In the genomic region with DNA sequence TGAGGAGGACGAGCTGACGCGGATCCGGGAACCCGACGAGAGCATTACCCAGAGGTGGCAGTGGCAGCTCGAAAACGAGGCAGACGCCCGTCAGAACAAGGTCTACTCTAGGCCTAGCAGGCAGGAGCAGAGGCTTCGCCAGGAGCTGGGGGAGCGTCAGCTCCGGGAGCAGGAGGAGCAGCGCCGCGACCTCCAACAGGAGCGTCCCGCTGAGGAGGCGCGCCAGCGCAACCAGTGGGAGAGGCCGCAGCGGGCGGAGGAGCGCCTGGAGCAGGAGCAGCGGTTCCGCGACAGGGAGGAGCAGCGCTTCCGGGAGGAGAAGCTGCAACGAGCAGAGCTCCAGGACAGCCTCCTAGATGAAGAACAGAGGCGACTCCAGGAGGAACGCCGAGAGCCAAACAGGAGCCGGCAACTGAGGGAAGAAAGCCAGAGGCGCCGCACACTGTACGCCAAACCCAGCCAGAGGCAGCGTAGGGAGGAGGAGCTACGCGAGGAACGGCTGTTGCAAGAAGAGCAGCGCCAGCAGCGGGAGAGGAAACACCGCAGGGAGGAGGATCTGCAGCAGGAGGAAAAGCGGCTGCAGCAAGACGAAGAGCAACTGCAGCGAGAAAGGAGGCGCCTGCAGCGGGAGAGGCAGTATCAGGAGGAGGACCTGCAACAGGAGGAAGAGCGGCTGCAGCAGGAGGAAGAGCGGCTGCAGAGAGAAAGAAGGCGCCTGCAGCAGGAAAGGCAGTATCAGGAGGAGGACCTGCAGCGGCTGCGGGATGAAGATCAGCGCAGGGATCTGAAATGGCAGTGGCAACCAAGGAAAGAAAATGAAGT, we compare ENCODE assay signal across 8 mouse cellular contexts. TPM values are rescaled to one million over a fixed set of nuclear protein-coding genes. Genes with fewer than 3 reads are reported as not detected.
DNase-seq lines count a peak whose midpoint lies in the region; ATAC-seq and TF ChIP-seq lines count a peak whose summit lies in the region.

No protein-coding gene starts in this region.

- H3K9me3 ChIP-seq in forebrain, embryonic 10.5 days: no peaks in the 10 kb centered on the region
- H3K9me3 ChIP-seq in heart, embryonic 13.5 days: no peaks in the 10 kb centered on the region
- no peaks in the 10 kb centered on the region for H3K9me3 ChIP-seq in kidney, embryonic 16.5 days (ENCODE audit: low read length)
- H3K9me3 ChIP-seq in midbrain, postnatal 0 days (ENCODE audit: low read length): no peaks in the 10 kb centered on the region
- H3K9me3 ChIP-seq in stomach, postnatal 0 days (ENCODE audit: control insufficient read depth, low read length): no peaks in the 10 kb centered on the region

- TF ChIP-seq POLR2A in liver, adult 2 months (IDR thresholded peaks at IDR 0.05; ENCODE audit: extremely low read depth, insufficient read depth, low read length): no peak

- DNase-seq in layer of hippocampus, adult 11-12 months (ENCODE audit: low spot score): peak; percentile 62
- no peak for DNase-seq in layer of hippocampus, adult 9-10 months (ENCODE audit: low spot score)
- peak; percentile 75 for DNase-seq in forebrain, embryonic 10.5 days (ENCODE audit: extremely low spot score, low spot score)
- peak; percentile 75 for DNase-seq in liver, adult 2 months (ENCODE audit: extremely low read depth, low read depth, low spot score)
- DNase-seq in midbrain, postnatal 0 days (ENCODE audit: low spot score): peak; percentile 82
- peak; percentile 68 for DNase-seq in stomach, postnatal 0 days (ENCODE audit: low spot score)

- peaks cover 33% of the 10 kb centered on the region for H3K4me1 ChIP-seq in forebrain, embryonic 10.5 days
- H3K4me1 ChIP-seq in heart, embryonic 13.5 days: peaks cover 25% of the 10 kb centered on the region
- peaks cover 29% of the 10 kb centered on the region for H3K4me1 ChIP-seq in kidney, embryonic 16.5 days (ENCODE audit: insufficient read depth, low read length)
- H3K4me1 ChIP-seq in liver, adult 2 months (ENCODE audit: control insufficient read depth, insufficient read depth, low read length): peaks cover 17% of the 10 kb centered on the region
- no peaks in the 10 kb centered on the region for H3K4me1 ChIP-seq in midbrain, postnatal 0 days (ENCODE audit: insufficient read depth, low read length)
- H3K4me1 ChIP-seq in stomach, postnatal 0 days (replicated peaks; ENCODE audit: control insufficient read depth, insufficient read depth): no peaks in the 10 kb centered on the region; the same call in 1 of the 2 replicates

- H3K27ac ChIP-seq in forebrain, embryonic 10.5 days: peak overlapping the region; percentile 62
- peak overlapping the region; percentile 32; the same call in 1 of the 2 replicates for H3K27ac ChIP-seq in heart, embryonic 13.5 days (replicated peaks)
- H3K27ac ChIP-seq in kidney, embryonic 16.5 days (ENCODE audit: low read length): peak overlapping the region; percentile 75
- no peak overlapping the region for H3K27ac ChIP-seq in liver, adult 2 months (replicated peaks; ENCODE audit: insufficient read depth, low read depth, low read length)
- H3K27ac ChIP-seq in midbrain, postnatal 0 days (ENCODE audit: low read depth, low read length): peak overlapping the region; percentile 70
- H3K27ac ChIP-seq in stomach, postnatal 0 days (replicated peaks): peak overlapping the region; percentile 40

- H3K9ac ChIP-seq in heart, embryonic 13.5 days: peak overlapping the region; percentile 71
- peak overlapping the region; percentile 65 for H3K9ac ChIP-seq in kidney, embryonic 16.5 days (replicated peaks; ENCODE audit: low read length)
- peak overlapping the region; percentile 15 for H3K9ac ChIP-seq in liver, adult 2 months (ENCODE audit: low read depth, low read length)
- peak overlapping the region; percentile 60 for H3K9ac ChIP-seq in midbrain, postnatal 0 days (replicated peaks; ENCODE audit: low read length, poor library complexity, severe bottlenecking)
- peak overlapping the region; percentile 35 for H3K9ac ChIP-seq in stomach, postnatal 0 days (ENCODE audit: low read length)

- no peak for TF ChIP-seq EP300 in stomach, postnatal 0 days (optimal IDR thresholded peaks at IDR 0.05)

- peak overlapping the region; percentile 63 for H3K4me3 ChIP-seq in forebrain, embryonic 10.5 days
- peak overlapping the region; percentile 72 for H3K4me3 ChIP-seq in heart, embryonic 13.5 days
- peak overlapping the region; percentile 57 for H3K4me3 ChIP-seq in kidney, embryonic 16.5 days (ENCODE audit: low read length)
- H3K4me3 ChIP-seq in liver, adult 2 months (ENCODE audit: insufficient read depth, low read depth, low read length): peak overlapping the region; percentile 60
- H3K4me3 ChIP-seq in midbrain, postnatal 0 days (ENCODE audit: low read depth, low read length): peak overlapping the region; percentile 62
- H3K4me3 ChIP-seq in stomach, postnatal 0 days (ENCODE audit: low read depth, low read length): peak overlapping the region; percentile 50

- H3K79me2 ChIP-seq in liver, adult 2 months (ENCODE audit: control insufficient read depth, insufficient read depth, low read length): no peaks in the 10 kb centered on the region

- ATAC-seq in heart, embryonic 13.5 days (ENCODE audit: extremely low read depth, insufficient number of reproducible peaks, low FRiP score, low TSS enrichment): peak; percentile 46; the same call in 1 of the 2 replicates
- peak; percentile 88 for ATAC-seq in kidney, embryonic 16.5 days (ENCODE audit: low FRiP score, low TSS enrichment)
- peak; percentile 84 for ATAC-seq in midbrain, postnatal 0 days (ENCODE audit: low FRiP score)
- ATAC-seq in stomach, postnatal 0 days (ENCODE audit: low FRiP score, low TSS enrichment): peak; percentile 84

- no peak for TF ChIP-seq CTCF in liver, adult 2 months (IDR thresholded peaks at IDR 0.05; ENCODE audit: low read depth, low read length)
- TF ChIP-seq CTCF in midbrain, postnatal 0 days (IDR thresholded peaks at IDR 0.05): no peak
- TF ChIP-seq CTCF in stomach, postnatal 0 days (IDR thresholded peaks at IDR 0.05; ENCODE audit: low read depth): peak; percentile 5; the same call in 1 of the 2 replicates

- H3K27me3 ChIP-seq in forebrain, embryonic 10.5 days (ENCODE audit: poor library complexity, severe bottlenecking): peaks cover 85% of the 10 kb centered on the region
- H3K27me3 ChIP-seq in heart, embryonic 13.5 days (replicated peaks): peaks cover 69% of the 10 kb centered on the region
- peaks cover 28% of the 10 kb centered on the region for H3K27me3 ChIP-seq in kidney, embryonic 16.5 days (ENCODE audit: insufficient read depth, low read length)
- peaks cover 4% of the 10 kb centered on the region; the same call in 1 of the 2 replicates for H3K27me3 ChIP-seq in liver, adult 2 months (ENCODE audit: control insufficient read depth, insufficient read depth, low read length)
- peaks cover 16% of the 10 kb centered on the region for H3K27me3 ChIP-seq in midbrain, postnatal 0 days (ENCODE audit: insufficient read depth, low read length)
- H3K27me3 ChIP-seq in stomach, postnatal 0 days (ENCODE audit: control insufficient read depth, insufficient read depth, low read length): no peaks in the 10 kb centered on the region

- no peaks in the 10 kb centered on the region for H3K36me3 ChIP-seq in forebrain, embryonic 10.5 days (replicated peaks)
- no peaks in the 10 kb centered on the region for H3K36me3 ChIP-seq in heart, embryonic 13.5 days
- no peaks in the 10 kb centered on the region for H3K36me3 ChIP-seq in kidney, embryonic 16.5 days (ENCODE audit: insufficient read depth, low read length)
- H3K36me3 ChIP-seq in liver, adult 2 months (ENCODE audit: control insufficient read depth, insufficient read depth, low read length): no peaks in the 10 kb centered on the region
- no peaks in the 10 kb centered on the region for H3K36me3 ChIP-seq in midbrain, postnatal 0 days (ENCODE audit: insufficient read depth, low read length)
- H3K36me3 ChIP-seq in stomach, postnatal 0 days (ENCODE audit: control insufficient read depth, insufficient read depth, low read length): no peaks in the 10 kb centered on the region

- under 1% methylated on average over 56 of the region's 56 CpGs for WGBS in forebrain, embryonic 10.5 days
- WGBS in heart, embryonic 13.5 days: under 1% methylated on average over 56 of the region's 56 CpGs
- under 1% methylated on average over 56 of the region's 56 CpGs for whole genome bisulfite sequencing in kidney, embryonic 16.5 days
- under 1% methylated on average over 56 of the region's 56 CpGs for WGBS in liver, adult 2 months
- under 1% methylated on average over 56 of the region's 56 CpGs for WGBS in midbrain, postnatal 0 days
- whole genome bisulfite sequencing in stomach, postnatal 0 days: 1% methylated on average over 56 of the region's 56 CpGs

- peak overlapping the region; percentile 98 for H3K4me2 ChIP-seq in heart, embryonic 13.5 days
- peak overlapping the region; percentile 67 for H3K4me2 ChIP-seq in kidney, embryonic 16.5 days (replicated peaks; ENCODE audit: low read depth, low read length)
- peak overlapping the region; percentile 94 for H3K4me2 ChIP-seq in midbrain, postnatal 0 days (ENCODE audit: low read depth, low read length, poor library complexity, severe bottlenecking)
- peak overlapping the region; percentile 90 for H3K4me2 ChIP-seq in stomach, postnatal 0 days (replicated peaks; ENCODE audit: low read depth)

RNA-seq across cellular contexts. Expression of gene Tchh, which starts 2.4 kb away (rescaled TPM):
- polyA plus RNA-seq in forebrain, embryonic 10.5 days (2016; fragmentation: Nextera tagmentation; extraction: Ambion mirVana): 0.30 and 0.37 TPM in 2 replicates
- 0.34 and 0.44 TPM in 2 replicates for polyA plus RNA-seq in heart, embryonic 13.5 days (2015; fragmentation: Nextera tagmentation; extraction: Ambion mirVana)
- polyA plus RNA-seq in kidney, embryonic 16.5 days (2015; fragmentation: Nextera tagmentation; extraction: Ambion mirVana): 5.7 and 6.7 TPM in 2 replicates
- total RNA-seq in liver, adult 2 months (2014; rRNA removed): under 0.01 and 0.09 TPM in 2 replicates
- polyA plus RNA-seq in liver, adult 2 months (2012; rRNA removed): 0.02 and 0.04 TPM in 2 replicates
- total RNA-seq in midbrain, postnatal 0 days (2014; rRNA removed): 0.24 and 0.77 TPM in 2 replicates
- 1.8 and 2.1 TPM in 2 replicates for polyA plus RNA-seq in midbrain, postnatal 0 days (2015; fragmentation: Nextera tagmentation; extraction: Ambion mirVana)
- 0.86 and 1.1 TPM in 2 replicates for polyA plus RNA-seq in stomach, postnatal 0 days (2015; fragmentation: Nextera tagmentation; extraction: Ambion mirVana)

RNA-seq across cellular contexts. Expression of gene Tchhl1, which starts 24.0 kb away (rescaled TPM):
- not detected in 2 replicates for polyA plus RNA-seq in forebrain, embryonic 10.5 days (2016; fragmentation: Nextera tagmentation; extraction: Ambion mirVana)
- polyA plus RNA-seq in heart, embryonic 13.5 days (2015; fragmentation: Nextera tagmentation; extraction: Ambion mirVana): not detected in 2 replicates
- 0.64 and 0.66 TPM in 2 replicates for polyA plus RNA-seq in kidney, embryonic 16.5 days (2015; fragmentation: Nextera tagmentation; extraction: Ambion mirVana)
- not detected in 2 replicates for total RNA-seq in liver, adult 2 months (2014; rRNA removed)
- not detected in 2 replicates for polyA plus RNA-seq in liver, adult 2 months (2012; rRNA removed)
- not detected in 2 replicates for total RNA-seq in midbrain, postnatal 0 days (2014; rRNA removed)
- not detected in 2 replicates for polyA plus RNA-seq in midbrain, postnatal 0 days (2015; fragmentation: Nextera tagmentation; extraction: Ambion mirVana)
- not detected in 2 replicates for polyA plus RNA-seq in stomach, postnatal 0 days (2015; fragmentation: Nextera tagmentation; extraction: Ambion mirVana)

RNA-seq across cellular contexts. Expression of gene Rptn, which starts 51.1 kb away (rescaled TPM):
- not detected in 2 replicates for polyA plus RNA-seq in forebrain, embryonic 10.5 days (2016; fragmentation: Nextera tagmentation; extraction: Ambion mirVana)
- not detected in 2 replicates for polyA plus RNA-seq in heart, embryonic 13.5 days (2015; fragmentation: Nextera tagmentation; extraction: Ambion mirVana)
- 0.10 TPM in 1 of 2 replicates, not detected in the other for polyA plus RNA-seq in kidney, embryonic 16.5 days (2015; fragmentation: Nextera tagmentation; extraction: Ambion mirVana)
- not detected in 2 replicates for total RNA-seq in liver, adult 2 months (2014; rRNA removed)
- not detected in 2 replicates for polyA plus RNA-seq in liver, adult 2 months (2012; rRNA removed)
- not detected in 2 replicates for total RNA-seq in midbrain, postnatal 0 days (2014; rRNA removed)
- not detected in 2 replicates for polyA plus RNA-seq in midbrain, postnatal 0 days (2015; fragmentation: Nextera tagmentation; extraction: Ambion mirVana)
- polyA plus RNA-seq in stomach, postnatal 0 days (2015; fragmentation: Nextera tagmentation; extraction: Ambion mirVana): 181 and 233 TPM in 2 replicates

Comparison
In these comparisons a context has a peak if more than half of its experiments do, and no peak if none do; other contexts are left out.
1. H3K9ac ChIP-seq: peak in every context shown above with its lines; median percentile 71 in heart, embryonic 13.5 days; 65 in kidney, embryonic 16.5 days; 60 in midbrain, postnatal 0 days; 35 in stomach, postnatal 0 days; 15 in liver, adult 2 months.
2. RNA of gene Rptn, which starts 51.1 kb away (polyA plus RNA-seq): 181 to 233 TPM in stomach, postnatal 0 days; 0.10 TPM in kidney, embryonic 16.5 days, not detected in forebrain, embryonic 10.5 days, not detected in heart, embryonic 13.5 days, not detected in liver, adult 2 months and not detected in midbrain, postnatal 0 days; every median in the first group is over 100 times any median in the second.
3. Peak in every context shown above with its lines, with median percentiles within 50 percentile points of each other: H3K4me3 ChIP-seq, ATAC-seq and H3K4me2 ChIP-seq.